Mouse (Mus musculus) kidney, embryonic 14.5 days (tissue): ENCODE measurements around the gene Slc24a2. TPM values are rescaled to one million over a fixed set of nuclear protein-coding genes. Genes with fewer than 3 reads are reported as not detected.

Experiments
- ATAC-seq: fragments of 200-750 bp; cut with Nextera tagmentation; 2 replicates; pipeline ENCODE4 v1.8.0; 2017; ENCODE audit warnings: moderate number of reproducible peaks, mild to moderate bottlenecking, moderate TSS enrichment, moderate library complexity; ENCODE audit not compliant: low FRiP score, low TSS enrichment
- H3K27ac ChIP-seq: fragments of 300-500 bp; sonication (generic); 2 replicates; pipeline ENCODE4 v1.5.1; 2014; ENCODE audit warnings: low read depth, mild to moderate bottlenecking, low read length, moderate library complexity, mixed read lengths
- H3K27me3 ChIP-seq: fragments of 300-500 bp; sonication (generic); 2 replicates; pipeline ENCODE4 v1.6.1; 2014; ENCODE audit warnings: mild to moderate bottlenecking, low read length; ENCODE audit not compliant: control insufficient read depth, insufficient read depth
- H3K36me3 ChIP-seq: fragments of 300-500 bp; sonication (generic); 2 replicates; pipeline ENCODE4 v1.6.1; 2014; ENCODE audit warnings: low read length, mixed read lengths; ENCODE audit not compliant: control insufficient read depth, insufficient read depth
- H3K4me1 ChIP-seq: fragments of 300-500 bp; sonication (generic); 2 replicates; pipeline ENCODE4 v1.6.1; 2014; ENCODE audit warnings: low read length, mixed read lengths; ENCODE audit not compliant: control insufficient read depth, insufficient read depth
- H3K4me2 ChIP-seq: fragments of 300-500 bp; sonication (generic); replicated peaks from 2 replicates; pipeline ENCODE4 v1.6.1; 2014; ENCODE audit warnings: low read depth, mild to moderate bottlenecking, low read length
- H3K4me3 ChIP-seq: fragments of 300-500 bp; sonication (generic); 2 replicates; pipeline ENCODE4 v1.5.1; 2014; ENCODE audit warnings: mild to moderate bottlenecking, low read length
- H3K9ac ChIP-seq: fragments of 300-500 bp; sonication (generic); 2 replicates; pipeline ENCODE4 v1.6.1; 2014; ENCODE audit warnings: low read depth, mild to moderate bottlenecking, low read length, moderate library complexity
- H3K9me3 ChIP-seq: fragments of 300-500 bp; sonication (generic); 2 replicates; pipeline ENCODE4 v1.6.1; 2016; ENCODE audit warnings: low read length; ENCODE audit not compliant: control insufficient read depth
- WGBS: fragments of 180-500 bp; shearing (Covaris S2); extraction: QIAGEN DNeasy Blood & Tissue Kit; methylation state at CpG from one replicate; pipeline ENCODE4 v1.1.7; 2014; 5-methylcytosine and 5-hydroxymethylcytosine counted together
- polyA plus RNA-seq: library from polyadenylated mRNA; unstranded; fragments of >200 nt; fragmentation: Nextera tagmentation; extraction: Ambion mirVana; gene quantifications from 2 replicates; pipeline ENCODE4 v1.2.1, GENCODE M21; 2014

Gene Slc24a2
- polyA plus RNA-seq, 1 experiment from 2014 or later, result not detected

DNA sequence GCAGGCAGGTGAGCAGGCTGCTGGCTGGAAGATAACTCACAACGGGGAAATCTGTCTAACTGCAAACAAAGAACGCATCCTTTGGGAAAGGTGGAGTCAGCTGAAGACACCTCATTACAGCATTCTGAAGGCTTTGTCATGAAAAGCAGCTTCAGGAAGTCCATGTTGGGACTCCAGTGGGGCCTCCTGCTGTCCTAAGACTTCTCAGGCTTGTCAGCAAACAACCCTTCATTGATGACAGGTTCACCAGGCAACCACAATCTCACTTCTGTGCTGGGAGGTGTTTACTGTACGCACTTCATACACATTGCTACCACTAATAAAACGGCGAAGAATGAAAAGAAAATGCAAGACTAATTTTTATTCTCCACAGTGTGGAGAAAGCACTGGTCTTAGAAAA, 165.1 kb downstream of the Slc24a2 start:
- Histone ChIP-seq H3K9ac (no peak overlapping the region), H3K27me3 (no peaks in the 10 kb centered on the region), H3K27ac (no peak overlapping the region), H3K4me2 (no peak overlapping the region), H3K4me3 (no peak overlapping the region), H3K4me1 (no peaks in the 10 kb centered on the region), H3K36me3 (no peaks in the 10 kb centered on the region), H3K9me3 (no peaks in the 10 kb centered on the region)
- no peak for ATAC-seq
- 85% methylated on average over 5 of the region's 5 CpGs for WGBS

DNA sequence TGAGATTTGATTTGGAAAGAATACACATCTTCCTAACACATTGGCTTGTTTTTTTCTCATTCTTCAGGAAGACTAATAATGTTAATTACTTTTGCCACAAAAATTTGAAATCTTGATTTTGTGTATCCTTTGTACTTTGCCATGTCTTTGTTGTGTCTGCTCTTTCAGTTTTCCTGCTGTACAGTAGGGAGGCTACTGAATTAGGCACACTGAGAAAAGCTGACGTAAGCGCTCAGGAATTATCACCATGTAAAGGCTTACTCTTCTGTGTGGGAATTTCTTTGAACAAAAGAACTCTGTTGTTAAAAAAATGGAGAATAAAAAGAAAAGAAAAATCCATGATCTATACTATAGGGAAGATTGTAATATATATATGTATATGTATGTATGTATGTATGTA, 165.7 kb downstream of the Slc24a2 start:
- no peak overlapping the region for H3K4me2 ChIP-seq
- no peak overlapping the region for H3K27ac ChIP-seq
- H3K4me1 ChIP-seq, result no peaks in the 10 kb centered on the region
- H3K4me3 ChIP-seq, result no peak overlapping the region
- ATAC-seq, result no peak
- H3K9ac ChIP-seq, result no peak overlapping the region
- no peaks in the 10 kb centered on the region for H3K9me3 ChIP-seq
- no peaks in the 10 kb centered on the region for H3K36me3 ChIP-seq
- no peaks in the 10 kb centered on the region for H3K27me3 ChIP-seq
- 88% methylated on average over 2 of the region's 2 CpGs for WGBS

DNA sequence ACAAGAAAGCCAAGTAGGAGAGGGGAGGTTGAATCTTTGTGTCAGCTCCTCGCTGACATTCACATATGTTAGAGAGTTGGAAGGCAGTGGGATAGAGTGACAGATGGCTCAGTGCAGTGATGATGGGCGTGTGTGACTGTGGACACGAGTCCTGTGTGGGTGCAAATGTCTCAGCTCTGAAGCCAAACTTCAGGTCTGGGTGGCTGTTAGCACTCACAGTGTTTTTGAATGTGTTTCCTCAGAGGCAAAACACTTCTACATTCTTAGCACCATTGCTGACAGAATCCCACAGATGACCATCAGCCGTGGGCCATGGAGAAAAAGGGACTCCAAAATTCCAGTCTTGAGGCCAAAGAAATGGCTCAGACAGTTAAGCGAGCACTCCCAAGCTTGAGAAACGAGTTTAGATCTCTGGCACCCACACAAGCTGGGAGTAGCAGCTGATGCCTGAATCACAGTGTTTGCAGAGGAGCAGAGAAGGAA, 167.5 kb downstream of the Slc24a2 start:
- Histone ChIP-seq H3K9ac (no peak overlapping the region), H3K4me1 (no peaks in the 10 kb centered on the region), H3K27me3 (no peaks in the 10 kb centered on the region), H3K27ac (no peak overlapping the region), H3K4me3 (no peak overlapping the region), H3K36me3 (no peaks in the 10 kb centered on the region), H3K9me3 (no peaks in the 10 kb centered on the region), H3K4me2 (no peak overlapping the region)
- ATAC-seq, result no peak
- WGBS, result 63% methylated on average over 6 of the region's 6 CpGs

DNA sequence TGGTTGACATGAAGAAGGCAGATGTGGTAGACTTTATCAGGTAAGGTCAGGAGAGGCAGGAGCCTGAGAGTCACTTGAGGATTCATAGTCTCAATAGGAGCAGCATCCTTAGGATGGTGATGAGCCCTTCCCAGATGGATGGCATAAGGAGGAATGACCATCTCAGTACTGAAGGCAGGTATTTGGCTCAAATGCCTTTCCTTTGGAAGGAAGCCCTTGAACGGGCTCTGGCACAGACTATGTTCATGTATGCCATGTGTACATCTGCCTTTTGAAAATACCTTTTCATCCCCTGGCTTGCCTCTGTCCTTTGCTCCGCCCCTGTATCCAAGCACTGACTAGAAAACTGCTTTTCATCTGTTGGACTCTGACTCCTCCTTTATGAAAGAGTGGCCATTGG, 168.6 kb downstream of the Slc24a2 start:
- H3K4me1 ChIP-seq, result no peaks in the 10 kb centered on the region
- ATAC-seq, result no peak
- H3K9ac ChIP-seq, result no peak overlapping the region
- no peak overlapping the region for H3K4me3 ChIP-seq
- no peak overlapping the region for H3K4me2 ChIP-seq
- no peaks in the 10 kb centered on the region for H3K27me3 ChIP-seq
- no peaks in the 10 kb centered on the region for H3K36me3 ChIP-seq
- H3K9me3 ChIP-seq, result no peaks in the 10 kb centered on the region
- 85% methylated on average over 2 of the region's 2 CpGs for WGBS
- no peak overlapping the region for H3K27ac ChIP-seq

DNA sequence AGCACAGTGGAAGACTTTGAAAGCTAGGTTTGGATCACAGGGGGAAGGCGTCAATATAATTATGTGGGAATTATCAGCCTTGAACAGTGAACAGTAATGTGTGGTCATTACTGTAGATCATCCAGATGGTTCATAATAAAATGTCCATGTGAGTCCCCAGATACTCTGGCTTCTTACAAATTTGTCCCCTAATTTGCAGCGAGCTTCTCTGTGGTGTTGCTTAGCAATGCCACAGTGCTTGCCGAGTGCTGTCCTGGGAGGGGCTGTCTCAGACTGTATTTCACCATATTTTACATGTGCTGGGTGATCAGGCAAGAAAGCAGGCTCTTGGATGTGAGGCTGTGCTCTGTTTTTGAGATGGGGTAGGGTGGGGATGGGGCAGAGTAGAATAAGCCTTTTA, 172.7 kb downstream of the Slc24a2 start:
- no peak for ATAC-seq
- H3K4me1 ChIP-seq, result no peaks in the 10 kb centered on the region
- 68% methylated on average over 3 of the region's 3 CpGs for WGBS

DNA sequence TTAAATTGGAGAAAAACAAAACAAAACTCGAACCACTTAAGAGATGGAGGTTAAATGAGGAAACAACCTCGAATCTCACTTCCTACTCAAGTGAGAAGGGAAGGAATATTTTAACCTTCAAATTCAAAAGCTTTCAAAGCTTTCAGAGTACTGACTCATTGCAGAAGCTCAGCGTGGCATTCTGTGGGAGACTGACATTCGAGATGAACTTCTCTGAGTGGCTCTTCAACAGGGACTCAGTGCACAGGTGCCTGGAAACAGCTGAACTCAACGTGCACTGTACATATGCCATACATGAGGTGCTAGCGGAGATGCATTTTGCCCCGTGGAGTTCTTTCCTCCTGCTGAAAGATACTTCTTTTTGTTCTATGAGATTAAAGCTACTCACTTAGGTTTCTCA, 174.5 kb downstream of the Slc24a2 start:
- Histone ChIP-seq H3K27ac (no peak overlapping the region), H3K4me1 (no peaks in the 10 kb centered on the region), H3K36me3 (no peaks in the 10 kb centered on the region), H3K4me3 (no peak overlapping the region), H3K9me3 (no peaks in the 10 kb centered on the region), H3K9ac (no peak overlapping the region), H3K27me3 (no peaks in the 10 kb centered on the region), H3K4me2 (no peak overlapping the region)
- no peak for ATAC-seq
- 76% methylated on average over 7 of the region's 7 CpGs for WGBS

More for the DNA sequence above, 172.7 kb downstream of the Slc24a2 start:
- no peak overlapping the region for H3K9ac ChIP-seq
- no peak overlapping the region for H3K4me3 ChIP-seq
- H3K9me3 ChIP-seq, result no peaks in the 10 kb centered on the region
- H3K27me3 ChIP-seq, result no peaks in the 10 kb centered on the region
- H3K36me3 ChIP-seq, result no peaks in the 10 kb centered on the region
- no peak overlapping the region for H3K4me2 ChIP-seq
- no peak overlapping the region for H3K27ac ChIP-seq

DNA sequence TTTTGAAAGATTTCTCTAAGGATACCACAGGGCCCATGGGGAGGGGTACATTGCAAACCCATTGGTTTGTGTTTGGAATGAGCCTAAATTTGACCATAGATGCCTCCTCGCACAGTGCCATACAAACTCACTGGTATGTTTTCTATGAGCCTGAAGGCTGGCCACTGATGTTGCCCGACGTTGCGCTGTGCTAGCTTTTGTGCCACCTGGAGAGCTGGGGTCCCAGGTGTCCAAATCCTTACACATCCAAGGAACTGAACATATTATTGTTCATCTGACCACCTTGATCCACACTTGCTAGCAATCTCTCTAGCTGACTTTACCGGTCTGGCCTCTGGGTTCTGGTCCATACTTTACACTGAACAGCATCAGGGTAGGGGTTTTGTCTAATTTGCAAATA, 177.4 kb downstream of the Slc24a2 start:
- no peak overlapping the region for H3K4me2 ChIP-seq
- ATAC-seq, result no peak

DNA sequence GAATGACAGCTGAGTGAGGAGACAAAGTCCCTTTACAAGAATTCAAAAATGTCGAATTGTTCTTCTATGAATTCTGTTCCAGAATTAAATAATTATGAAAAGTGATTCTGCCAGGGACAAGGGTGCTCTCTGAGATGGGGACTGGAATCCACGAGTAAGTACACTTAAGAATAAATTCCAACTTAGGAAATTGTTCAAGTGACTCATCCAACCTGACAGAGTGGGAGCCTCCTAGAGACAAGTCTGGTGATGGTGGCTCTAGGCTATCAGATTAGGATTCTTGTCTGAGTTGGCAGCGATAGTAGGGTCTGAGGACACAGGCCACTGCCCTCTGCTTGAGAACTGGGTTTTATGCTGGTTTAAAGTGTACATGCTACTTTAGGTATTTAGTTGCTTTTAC, 181.2 kb downstream of the Slc24a2 start:
- Histone ChIP-seq H3K27ac (no peak overlapping the region), H3K4me2 (no peak overlapping the region), H3K4me3 (no peak overlapping the region), H3K4me1 (no peaks in the 10 kb centered on the region), H3K9me3 (no peaks in the 10 kb centered on the region), H3K27me3 (no peaks in the 10 kb centered on the region), H3K9ac (no peak overlapping the region), H3K36me3 (no peaks in the 10 kb centered on the region)
- WGBS, result 74% methylated on average over 3 of the region's 3 CpGs
- ATAC-seq, result no peak

More for the DNA sequence above, 177.4 kb downstream of the Slc24a2 start:
- H3K27me3 ChIP-seq, result no peaks in the 10 kb centered on the region
- H3K9me3 ChIP-seq, result no peaks in the 10 kb centered on the region
- no peak overlapping the region for H3K9ac ChIP-seq
- H3K36me3 ChIP-seq, result no peaks in the 10 kb centered on the region
- no peak overlapping the region for H3K4me3 ChIP-seq
- no peak overlapping the region for H3K27ac ChIP-seq
- no peaks in the 10 kb centered on the region for H3K4me1 ChIP-seq
- WGBS, result 97% methylated on average over 5 of the region's 5 CpGs

DNA sequence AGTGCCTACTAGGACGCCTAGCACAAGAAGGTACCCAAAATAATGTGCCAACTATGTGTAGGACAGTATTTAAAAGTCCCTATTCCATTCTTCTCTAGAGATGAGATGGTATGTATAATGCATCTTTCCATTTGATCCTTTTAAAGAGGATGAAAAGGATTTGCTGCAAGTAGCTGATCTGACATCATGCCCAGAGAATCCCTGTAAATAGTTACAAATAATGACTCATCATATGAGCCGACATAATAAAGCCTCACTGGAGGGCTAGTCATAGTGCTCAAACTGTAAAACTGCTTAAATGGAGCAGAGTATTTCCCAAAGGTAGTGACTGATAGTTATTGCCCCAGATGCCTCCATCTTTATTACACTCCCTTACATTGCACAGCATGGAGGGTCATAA, 183.1 kb downstream of the Slc24a2 start:
- no peak for ATAC-seq
- no peaks in the 10 kb centered on the region for H3K27me3 ChIP-seq
- no peak overlapping the region for H3K27ac ChIP-seq
- no peaks in the 10 kb centered on the region for H3K36me3 ChIP-seq
- no peak overlapping the region for H3K4me2 ChIP-seq
- WGBS, result 90% methylated on average over 2 of the region's 2 CpGs
- H3K4me3 ChIP-seq, result no peak overlapping the region
- H3K9ac ChIP-seq, result no peak overlapping the region
- no peaks in the 10 kb centered on the region for H3K9me3 ChIP-seq
- no peaks in the 10 kb centered on the region for H3K4me1 ChIP-seq

DNA sequence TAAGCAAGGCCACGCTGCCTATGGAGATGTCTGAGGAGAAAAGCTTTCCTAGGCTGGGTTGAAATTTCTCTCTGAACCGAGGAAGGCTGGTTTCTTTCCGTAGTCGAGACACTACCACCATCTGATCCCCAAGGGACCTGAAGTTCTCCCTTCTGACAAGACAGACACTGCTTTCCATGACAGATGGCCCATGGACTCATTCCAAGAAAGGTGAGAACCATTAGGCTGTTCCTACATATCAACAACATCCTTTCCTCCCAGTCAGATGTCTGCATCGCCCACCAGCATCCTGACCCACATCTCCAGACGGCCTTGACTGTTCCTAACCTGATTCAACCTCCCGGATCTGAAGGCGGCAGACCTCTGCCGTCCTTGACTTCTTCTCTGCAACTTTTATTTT, 187.0 kb downstream of the Slc24a2 start:
- WGBS, result 84% methylated on average over 9 of the region's 9 CpGs
- no peak overlapping the region for H3K9ac ChIP-seq
- no peaks in the 10 kb centered on the region for H3K9me3 ChIP-seq
- no peaks in the 10 kb centered on the region for H3K27me3 ChIP-seq
- ATAC-seq, result no peak
- H3K4me1 ChIP-seq, result no peaks in the 10 kb centered on the region
- no peak overlapping the region for H3K4me3 ChIP-seq
- H3K36me3 ChIP-seq, result no peaks in the 10 kb centered on the region
- H3K4me2 ChIP-seq, result no peak overlapping the region
- H3K27ac ChIP-seq, result no peak overlapping the region
